Mouse (Mus musculus) midbrain, embryonic 12.5 days (tissue): ENCODE data around the gene Trcg1. TPM values are rescaled to one million over a fixed set of nuclear protein-coding genes. Genes with fewer than 3 reads are reported as not detected.

ENCODE experiments used
- ATAC-seq: fragments of 200-750 bp; cut with Nextera tagmentation; 2 replicates; pipeline ENCODE4 v1.8.0; 2017; ENCODE audit warnings: low read depth, moderate TSS enrichment, moderate library complexity; ENCODE audit not compliant: low FRiP score
- H3K27ac ChIP-seq: fragments of 300-500 bp; sonication (generic); replicated peaks from 2 replicates; pipeline ENCODE4 v1.5.1; 2016; ENCODE audit warnings: mild to moderate bottlenecking
- H3K27me3 ChIP-seq: fragments of 300-500 bp; sonication (generic); 2 replicates; pipeline ENCODE4 v1.6.1; 2016; ENCODE audit warnings: mild to moderate bottlenecking
- H3K36me3 ChIP-seq: fragments of 300-500 bp; sonication (generic); 2 replicates; pipeline ENCODE4 v1.6.1; 2016
- H3K4me1 ChIP-seq: fragments of 300-500 bp; sonication (generic); 2 replicates; pipeline ENCODE4 v1.6.1; 2016
- H3K4me2 ChIP-seq: fragments of 300-500 bp; sonication (generic); replicated peaks from 2 replicates; pipeline ENCODE4 v1.6.1; 2016; ENCODE audit warnings: mild to moderate bottlenecking, moderate library complexity
- H3K4me3 ChIP-seq: fragments of 300-500 bp; sonication (generic); 2 replicates; pipeline ENCODE4 v1.5.1; 2016; ENCODE audit warnings: mild to moderate bottlenecking
- H3K9ac ChIP-seq: fragments of 300-500 bp; sonication (generic); replicated peaks from 2 replicates; pipeline ENCODE4 v1.6.1; 2016; ENCODE audit warnings: mild to moderate bottlenecking, moderate library complexity
- H3K9me3 ChIP-seq: fragments of 300-500 bp; sonication (generic); 2 replicates; pipeline ENCODE4 v1.6.1; 2016; ENCODE audit warnings: mild to moderate bottlenecking
- WGBS: fragments of 180-500 bp; shearing (Covaris S2); methylation state at CpG from one replicate; pipeline ENCODE4 v1.1.7; 2016; 5-methylcytosine and 5-hydroxymethylcytosine counted together
- polyA plus RNA-seq: library from polyadenylated mRNA; unstranded; fragments of >200 nt; fragmentation: Nextera tagmentation; extraction: Ambion mirVana; gene quantifications from 2 replicates; pipeline ENCODE4 v1.2.1, GENCODE M21; 2016

The Trcg1 gene
- polyA plus RNA-seq, 1 experiment from 2014 or later: not detected

- Histone ChIP-seq H3K9ac (no peak overlapping the region), H3K9me3 (no peaks in the 10 kb centered on the region), H3K4me1 (peaks cover 12% of the 10 kb centered on the region), H3K36me3 (peaks cover 51% of the 10 kb centered on the region), H3K27me3 (peaks cover 16% of the 10 kb centered on the region), H3K27ac (no peak overlapping the region), H3K4me2 (no peak overlapping the region), H3K4me3 (no peak overlapping the region)
- no peak for ATAC-seq
- WGBS: 95% methylated on average over 11 of the region's 11 CpGs
Observed at GRCm38 (mm10) chr9:57256861-57257260, 20.5 kb downstream of the Trcg1 start.

GRCm38 (mm10) chr9:57257627-57258026 lies 21.3 kb downstream of the Trcg1 start:
- ATAC-seq: no peak
- no peak overlapping the region for H3K4me2 ChIP-seq
- H3K27me3 ChIP-seq: peaks cover 16% of the 10 kb centered on the region
- WGBS: 99% methylated on average over 9 of the region's 9 CpGs
- H3K9me3 ChIP-seq: no peaks in the 10 kb centered on the region
- H3K36me3 ChIP-seq: peaks cover 45% of the 10 kb centered on the region
- H3K27ac ChIP-seq: no peak overlapping the region
- H3K4me1 ChIP-seq: peaks cover 14% of the 10 kb centered on the region
- no peak overlapping the region for H3K9ac ChIP-seq
- no peak overlapping the region for H3K4me3 ChIP-seq

- Histone ChIP-seq H3K27me3 (peaks cover 34% of the 10 kb centered on the region), H3K4me1 (peaks cover 18% of the 10 kb centered on the region), H3K9me3 (no peaks in the 10 kb centered on the region), H3K9ac (no peak overlapping the region), H3K27ac (no peak overlapping the region), H3K4me2 (no peak overlapping the region), H3K4me3 (no peak overlapping the region), H3K36me3 (peaks cover 27% of the 10 kb centered on the region)
- WGBS: 3% methylated on average over 3 of the region's 3 CpGs
- no peak for ATAC-seq
Observed at GRCm38 (mm10) chr9:57259736-57260135, 23.4 kb downstream of the Trcg1 start.

GRCm38 (mm10) chr9:57260940-57261339 lies 24.6 kb downstream of the Trcg1 start:
- Histone ChIP-seq H3K4me1 (peaks cover 18% of the 10 kb centered on the region), H3K36me3 (peaks cover 27% of the 10 kb centered on the region), H3K9ac (peak overlapping the region; percentile 74; the same call in 1 of the 2 replicates), H3K9me3 (no peaks in the 10 kb centered on the region), H3K27ac (no peak overlapping the region), H3K27me3 (peaks cover 44% of the 10 kb centered on the region), H3K4me3 (peak overlapping the region; percentile 72), H3K4me2 (peak overlapping the region; percentile 84)
- WGBS: 30% methylated on average over 12 of the region's 12 CpGs
- no peak for ATAC-seq

- peak overlapping the region; percentile 58 for H3K27ac ChIP-seq
- ATAC-seq: peak; percentile 44; the same call in 1 of the 2 replicates
- under 1% methylated on average over 26 of the region's 26 CpGs for WGBS
Observed at GRCm38 (mm10) chr9:57261516-57261912, 25.2 kb downstream of the Trcg1 start.

GRCm38 (mm10) chr9:57261913-57262794 lies 25.8 kb downstream of the Trcg1 start, which contains the start of gene 1700017B05Rik:
Gene 1700017B05Rik (minus strand): TSS chr9:57262612.
- peak within 1 kb of the TSS; percentile 84 for H3K4me2 ChIP-seq
- no peaks in the 10 kb centered on the region for H3K9me3 ChIP-seq
- peak within 1 kb of the TSS; percentile 58 for H3K27ac ChIP-seq
- H3K4me1 ChIP-seq: peaks cover 25% of the 10 kb centered on the region
- peak; percentile 76 for ATAC-seq
- peaks cover 15% of the 10 kb centered on the region; the same call in 1 of the 2 replicates for H3K36me3 ChIP-seq
- H3K9ac ChIP-seq: peak within 1 kb of the TSS; percentile 74
- WGBS: under 1% methylated on average over 66 of the region's 87 CpGs
- H3K27me3 ChIP-seq: peaks cover 44% of the 10 kb centered on the region
- H3K4me3 ChIP-seq: peak within 1 kb of the TSS; percentile 72

More at GRCm38 (mm10) chr9:57261516-57261912, 25.2 kb downstream of the Trcg1 start:
- H3K36me3 ChIP-seq: peaks cover 21% of the 10 kb centered on the region
- peaks cover 19% of the 10 kb centered on the region for H3K4me1 ChIP-seq
- H3K9ac ChIP-seq: peak overlapping the region; percentile 74
- H3K9me3 ChIP-seq: no peaks in the 10 kb centered on the region
- H3K4me2 ChIP-seq: peak overlapping the region; percentile 84
- peaks cover 44% of the 10 kb centered on the region for H3K27me3 ChIP-seq
- H3K4me3 ChIP-seq: peak overlapping the region; percentile 72

- Histone ChIP-seq H3K36me3 (peaks cover 7% of the 10 kb centered on the region; the same call in 1 of the 2 replicates), H3K4me3 (peak overlapping the region; percentile 72)
- WGBS: 54% methylated on average over 13 of the region's 13 CpGs
Observed at GRCm38 (mm10) chr9:57262795-57263684, 26.7 kb downstream of the Trcg1 start.

GRCm38 (mm10) chr9:57265125-57265524 lies 28.8 kb downstream of the Trcg1 start:
- no peak overlapping the region for H3K27ac ChIP-seq

More at GRCm38 (mm10) chr9:57262795-57263684, 26.7 kb downstream of the Trcg1 start:
- H3K4me1 ChIP-seq: peaks cover 33% of the 10 kb centered on the region
- peak overlapping the region; percentile 84 for H3K4me2 ChIP-seq
- no peak for ATAC-seq
- 0 out of 2 replicates have a peak overlapping the region, but pooled peaks have one; percentile 58 for H3K27ac ChIP-seq
- no peaks in the 10 kb centered on the region for H3K9me3 ChIP-seq
- peak overlapping the region; percentile 74 for H3K9ac ChIP-seq
- H3K27me3 ChIP-seq: peaks cover 44% of the 10 kb centered on the region

GRCm38 (mm10) chr9:57267421-57267820 lies 31.1 kb downstream of the Trcg1 start:
- no peak for ATAC-seq
- 0 out of 2 replicates have a peak overlapping the region, but pooled peaks have one; percentile 2 for H3K9ac ChIP-seq
- WGBS: 12% methylated on average over 5 of the region's 5 CpGs
- no peaks in the 10 kb centered on the region for H3K36me3 ChIP-seq
- H3K27me3 ChIP-seq: peaks cover 32% of the 10 kb centered on the region
- H3K4me1 ChIP-seq: peaks cover 44% of the 10 kb centered on the region
- H3K9me3 ChIP-seq: no peaks in the 10 kb centered on the region
- 0 out of 2 replicates have a peak overlapping the region, but pooled peaks have one; percentile 15 for H3K27ac ChIP-seq
- H3K4me2 ChIP-seq: no peak overlapping the region
- no peak overlapping the region for H3K4me3 ChIP-seq

More at GRCm38 (mm10) chr9:57265125-57265524, 28.8 kb downstream of the Trcg1 start:
- Histone ChIP-seq H3K4me2 (no peak overlapping the region), H3K27me3 (peaks cover 44% of the 10 kb centered on the region), H3K36me3 (no peaks in the 10 kb centered on the region), H3K4me3 (no peak overlapping the region), H3K9me3 (no peaks in the 10 kb centered on the region), H3K9ac (no peak overlapping the region), H3K4me1 (peaks cover 48% of the 10 kb centered on the region)
- ATAC-seq: no peak
- WGBS: 59% methylated on average over 5 of the region's 5 CpGs

GRCm38 (mm10) chr9:57268078-57268477 lies 31.7 kb downstream of the Trcg1 start:
- H3K9ac ChIP-seq: no peak overlapping the region
- H3K27ac ChIP-seq: no peak overlapping the region
- peaks cover 39% of the 10 kb centered on the region for H3K4me1 ChIP-seq
- no peak for ATAC-seq
- H3K4me2 ChIP-seq: no peak overlapping the region
- WGBS: 37% methylated on average over 10 of the region's 10 CpGs
- H3K9me3 ChIP-seq: no peaks in the 10 kb centered on the region
- H3K4me3 ChIP-seq: no peak overlapping the region
- H3K27me3 ChIP-seq: peaks cover 30% of the 10 kb centered on the region
- no peaks in the 10 kb centered on the region for H3K36me3 ChIP-seq

GRCm38 (mm10) chr9:57268575-57268974 lies 32.2 kb downstream of the Trcg1 start:
- no peak for ATAC-seq
- Histone ChIP-seq H3K27ac (no peak overlapping the region), H3K4me3 (no peak overlapping the region), H3K4me2 (no peak overlapping the region), H3K9me3 (no peaks in the 10 kb centered on the region), H3K4me1 (peaks cover 39% of the 10 kb centered on the region), H3K36me3 (no peaks in the 10 kb centered on the region), H3K9ac (no peak overlapping the region), H3K27me3 (peaks cover 25% of the 10 kb centered on the region)
- 16% methylated on average over 3 of the region's 3 CpGs for WGBS
